Mouse (Mus musculus): ENCODE measurements around the gene Xrra1. TPM values are rescaled to one million over a fixed set of nuclear protein-coding genes. Genes with fewer than 3 reads are reported as not detected.
"Not testable (repeated sequence)": the region's sequence is repeated elsewhere in the genome, so short reads cannot be mapped to it uniquely, and the experiment has no call there.

The Xrra1 gene
- total RNA-seq, 2 experiments from 2014 or later: 0.66 to 1.2 TPM

GRCm38 (mm10) chr7:99894478-99894877 lies 35.6 kb downstream of the Xrra1 start:
- no peak for DNase-seq (ENCODE audit: low spot score)

GRCm38 (mm10) chr7:99896905-99897304 lies 38.0 kb downstream of the Xrra1 start:
- DNase-seq (ENCODE audit: low spot score): no peak

GRCm38 (mm10) chr7:99902208-99902607 lies 43.3 kb downstream of the Xrra1 start:
- DNase-seq (ENCODE audit: low spot score): no peak

- peak; percentile 16 for DNase-seq (ENCODE audit: low spot score)
Observed at GRCm38 (mm10) chr7:99902918-99903665, 44.2 kb downstream of the Xrra1 start.

- peak; percentile 45 for DNase-seq (ENCODE audit: low spot score)
Observed at GRCm38 (mm10) chr7:99904421-99905005, 45.6 kb downstream of the Xrra1 start.

- no peak for DNase-seq (ENCODE audit: low spot score)
Observed at GRCm38 (mm10) chr7:99906346-99906745, 47.4 kb downstream of the Xrra1 start.

GRCm38 (mm10) chr7:99907463-99907862 lies 48.5 kb downstream of the Xrra1 start:
- no peak for DNase-seq (ENCODE audit: low spot score)

GRCm38 (mm10) chr7:99911038-99911437 lies 52.1 kb downstream of the Xrra1 start:
- DNase-seq (ENCODE audit: low spot score): no peak

GRCm38 (mm10) chr7:99914316-99914715 lies 55.4 kb downstream of the Xrra1 start:
- DNase-seq (ENCODE audit: low spot score): no peak

- DNase-seq (ENCODE audit: low spot score): no peak
Observed at GRCm38 (mm10) chr7:99915511-99915910, 56.6 kb downstream of the Xrra1 start.

GRCm38 (mm10) chr7:99916741-99917319 lies 57.9 kb downstream of the Xrra1 start:
- peak; percentile 45 for DNase-seq (ENCODE audit: low spot score)

- peak; percentile 20 for DNase-seq (ENCODE audit: low spot score)
Observed at GRCm38 (mm10) chr7:99917320-99917844, 58.5 kb downstream of the Xrra1 start.

GRCm38 (mm10) chr7:99919164-99919563 lies 60.2 kb downstream of the Xrra1 start:
- no peak for DNase-seq (ENCODE audit: low spot score)

- DNase-seq (ENCODE audit: low spot score): no peak
Observed at GRCm38 (mm10) chr7:99919971-99920370, 61.1 kb downstream of the Xrra1 start.

- DNase-seq (ENCODE audit: low spot score): no peak
Observed at GRCm38 (mm10) chr7:99920416-99920815, 61.5 kb downstream of the Xrra1 start.

GRCm38 (mm10) chr7:99926916-99927714 lies 68.2 kb downstream of the Xrra1 start:
- peak; percentile 84 for DNase-seq (ENCODE audit: low spot score)

- DNase-seq (ENCODE audit: low spot score): no peak
Observed at GRCm38 (mm10) chr7:99935758-99936157, 76.8 kb downstream of the Xrra1 start.

GRCm38 (mm10) chr7:99940669-99941068 lies 81.8 kb downstream of the Xrra1 start:
- no peak for DNase-seq (ENCODE audit: low spot score)

GRCm38 (mm10) chr7:99944520-99944919 lies 85.6 kb downstream of the Xrra1 start:
- DNase-seq (ENCODE audit: low spot score): no peak

GRCm38 (mm10) chr7:99945012-99945411 lies 86.1 kb downstream of the Xrra1 start:
- not testable (repeated sequence) for DNase-seq (ENCODE audit: low spot score)

- no peak for DNase-seq (ENCODE audit: low spot score)
Observed at GRCm38 (mm10) chr7:99945939-99946338, 87.0 kb downstream of the Xrra1 start.

GRCm38 (mm10) chr7:99946356-99946755 lies 87.4 kb downstream of the Xrra1 start:
- DNase-seq (ENCODE audit: low spot score): no peak
